Mouse (Mus musculus) intestine, postnatal 0 days (tissue): ENCODE results near the gene Hira. TPM values are rescaled to one million over a fixed set of nuclear protein-coding genes. Genes with fewer than 3 reads are reported as not detected.
A peak's percentile ranks its signal among the peaks of the same experiment; 100 is the strongest.
"Not testable (repeated sequence)": the region's sequence is repeated elsewhere in the genome, so short reads cannot be mapped to it uniquely, and the experiment has no call there.

Experiments
- ATAC-seq: fragments of 200-750 bp; cut with Nextera tagmentation; 2 replicates; pipeline ENCODE4 v1.8.0; 2017; ENCODE audit warnings: mild to moderate bottlenecking, moderate TSS enrichment, moderate library complexity
- H3K27ac ChIP-seq: fragments of 300-500 bp; sonication (generic); 2 replicates; pipeline ENCODE4 v1.5.1; 2014; ENCODE audit warnings: mild to moderate bottlenecking, low read depth, low read length, moderate library complexity
- H3K27me3 ChIP-seq: fragments of 300-500 bp; sonication (generic); replicated peaks from 2 replicates; pipeline ENCODE4 v1.6.1; 2014; ENCODE audit warnings: low read length, mixed read lengths; ENCODE audit not compliant: control insufficient read depth, insufficient read depth
- H3K36me3 ChIP-seq: fragments of 300-500 bp; sonication (generic); 2 replicates; pipeline ENCODE4 v1.6.1; 2014; ENCODE audit warnings: mild to moderate bottlenecking, moderate library complexity; ENCODE audit not compliant: control insufficient read depth, insufficient read depth
- H3K4me1 ChIP-seq: fragments of 300-500 bp; sonication (generic); replicated peaks from 2 replicates; pipeline ENCODE4 v1.6.1; 2014; ENCODE audit warnings: antibody characterized with exemption, low read length, mixed read lengths; ENCODE audit not compliant: control insufficient read depth, insufficient read depth
- H3K4me2 ChIP-seq: fragments of 300-500 bp; sonication (generic); replicated peaks from 2 replicates; pipeline ENCODE4 v1.6.1; 2014; ENCODE audit warnings: low read depth, mild to moderate bottlenecking, moderate library complexity
- H3K4me3 ChIP-seq: fragments of 300-500 bp; sonication (generic); 2 replicates; pipeline ENCODE4 v1.5.1; 2014; ENCODE audit warnings: low read depth, low read length
- H3K9ac ChIP-seq: fragments of 300-500 bp; sonication (generic); 2 replicates; pipeline ENCODE4 v1.6.1; 2014; ENCODE audit warnings: mild to moderate bottlenecking, low read depth, low read length
- H3K9me3 ChIP-seq: fragments of 300-500 bp; sonication (generic); 2 replicates; pipeline ENCODE4 v1.6.1; 2016; ENCODE audit warnings: mixed run types; ENCODE audit not compliant: control insufficient read depth
- CTCF ChIP-seq: sonication (generic); IDR thresholded peaks from 2 replicates; pipeline ENCODE4 v1.5.1; 2016; ENCODE audit warnings: low read depth, mild to moderate bottlenecking, control low read depth, antibody characterized with exemption, moderate library complexity
- WGBS: fragments of 180-500 bp; shearing (Covaris S2); extraction: QIAGEN DNeasy Blood & Tissue Kit; methylation state at CpG from one replicate; pipeline ENCODE4 v1.1.7; 2014; 5-methylcytosine and 5-hydroxymethylcytosine counted together
- polyA plus RNA-seq: library from polyadenylated mRNA; unstranded; fragments of >200 nt; fragmentation: Nextera tagmentation; extraction: Ambion mirVana; gene quantifications from 2 replicates; pipeline ENCODE4 v1.2.1, GENCODE M21; 2015

The Hira gene
- polyA plus RNA-seq, 1 experiment from 2014 or later, result 6.9 TPM

GRCm38 (mm10) chr16:18838346-18838745, 38.5 kb upstream of the Hira start:
- 92% methylated on average over 4 of the region's 4 CpGs for WGBS
- H3K27me3 ChIP-seq, result no peaks in the 10 kb centered on the region
- no peak for TF ChIP-seq CTCF
- no peak overlapping the region for H3K4me3 ChIP-seq
- ATAC-seq, result no peak
- H3K27ac ChIP-seq, result no peak overlapping the region
- H3K4me2 ChIP-seq, result no peak overlapping the region
- H3K4me1 ChIP-seq, result no peaks in the 10 kb centered on the region
- no peak overlapping the region for H3K9ac ChIP-seq
- H3K36me3 ChIP-seq, result peaks cover 24% of the 10 kb centered on the region; the same call in 1 of the 2 replicates
- no peaks in the 10 kb centered on the region for H3K9me3 ChIP-seq

DNA sequence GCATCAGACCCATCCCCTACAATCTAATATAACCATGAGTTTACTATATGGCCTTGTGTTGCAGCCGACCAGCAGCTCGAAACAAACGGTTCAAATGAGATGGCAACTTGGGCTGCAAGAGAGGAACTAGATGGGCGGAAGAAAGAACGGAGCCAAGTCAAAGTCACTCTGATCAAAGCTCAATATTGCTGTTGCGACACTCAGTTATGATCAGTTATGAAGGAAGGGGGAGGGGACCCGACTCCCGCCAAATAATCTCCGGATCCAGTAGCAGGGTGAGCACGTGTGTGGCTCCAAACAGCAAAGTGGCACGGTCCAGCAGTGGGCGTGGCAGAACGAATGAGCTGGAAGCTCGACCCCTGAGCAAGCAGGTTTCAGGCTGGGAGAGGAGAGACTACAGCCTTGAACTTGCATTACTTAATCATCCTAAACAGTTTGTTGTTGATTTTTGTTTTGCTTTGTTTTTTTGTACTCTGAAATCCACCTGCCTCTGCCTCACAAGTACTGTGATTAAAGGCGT, 30.5 kb upstream of the Hira start:
- H3K4me1 ChIP-seq, result no peaks in the 10 kb centered on the region
- no peaks in the 10 kb centered on the region; the same call in 1 of the 2 replicates for H3K36me3 ChIP-seq
- WGBS, result 85% methylated on average over 15 of the region's 15 CpGs
- H3K9me3 ChIP-seq, result no peaks in the 10 kb centered on the region
- no peak for ATAC-seq
- H3K27me3 ChIP-seq, result no peaks in the 10 kb centered on the region
- TF ChIP-seq CTCF, result no peak
- no peak overlapping the region for H3K4me2 ChIP-seq
- no peak overlapping the region for H3K4me3 ChIP-seq
- H3K9ac ChIP-seq, result no peak overlapping the region
- H3K27ac ChIP-seq, result no peak overlapping the region

GRCm38 (mm10) chr16:18849521-18850190, 27.2 kb upstream of the Hira start:
- not testable (repeated sequence) for H3K27ac ChIP-seq, H3K4me2 ChIP-seq, H3K36me3 ChIP-seq, H3K27me3 ChIP-seq, H3K4me3 ChIP-seq, H3K4me1 ChIP-seq, H3K9me3 ChIP-seq, ATAC-seq, H3K9ac ChIP-seq
- WGBS, result 90% methylated on average over 15 of the region's 17 CpGs

- no peak overlapping the region for H3K27ac ChIP-seq
- TF ChIP-seq CTCF, result peak; percentile 77
Measured at GRCm38 (mm10) chr16:18858551-18858950, 18.3 kb upstream of the Hira start.

GRCm38 (mm10) chr16:18860186-18860585, 16.7 kb upstream of the Hira start:
- no peak for ATAC-seq
- 77% methylated on average over 1 of the region's 1 CpGs for WGBS
- TF ChIP-seq CTCF, result no peak

More at GRCm38 (mm10) chr16:18858551-18858950, 18.3 kb upstream of the Hira start:
- Histone ChIP-seq H3K4me1 (no peaks in the 10 kb centered on the region), H3K9me3 (no peaks in the 10 kb centered on the region), H3K9ac (no peak overlapping the region), H3K36me3 (no peaks in the 10 kb centered on the region), H3K4me2 (no peak overlapping the region), H3K4me3 (no peak overlapping the region), H3K27me3 (no peaks in the 10 kb centered on the region)
- ATAC-seq, result no peak

DNA sequence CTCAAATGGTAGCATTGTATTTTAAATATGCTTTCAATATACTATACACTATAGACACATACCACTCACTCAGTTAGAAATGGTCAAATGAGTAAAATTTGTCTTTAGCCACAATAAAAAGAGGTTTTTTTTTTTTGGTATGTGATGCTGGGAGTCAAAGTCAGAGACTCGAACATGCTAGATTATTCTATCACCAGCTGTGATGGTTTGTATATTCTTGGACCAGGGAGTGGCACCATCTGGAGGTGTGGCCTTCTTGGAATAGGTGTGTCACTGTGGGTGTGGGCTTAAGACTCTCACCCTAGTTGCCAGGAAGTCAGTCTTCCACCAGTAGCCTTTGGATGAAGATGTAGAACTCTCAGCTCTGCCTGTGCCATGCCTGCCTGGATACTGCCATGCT, 6.3 kb upstream of the Hira start:
- H3K27me3 ChIP-seq, H3K4me1 ChIP-seq, H3K27ac ChIP-seq, H3K4me3 ChIP-seq, ATAC-seq, H3K9me3 ChIP-seq, H3K4me2 ChIP-seq, H3K9ac ChIP-seq: not testable (repeated sequence)
- H3K36me3 ChIP-seq, result peaks cover 22% of the 10 kb centered on the region; the same call in 1 of the 2 replicates
- 69% methylated on average over 1 of the region's 1 CpGs for WGBS

More at GRCm38 (mm10) chr16:18860186-18860585, 16.7 kb upstream of the Hira start:
- no peaks in the 10 kb centered on the region for H3K36me3 ChIP-seq
- no peak overlapping the region for H3K9ac ChIP-seq
- no peaks in the 10 kb centered on the region for H3K27me3 ChIP-seq
- no peak overlapping the region for H3K4me2 ChIP-seq
- no peak overlapping the region for H3K4me3 ChIP-seq
- H3K27ac ChIP-seq, result no peak overlapping the region
- H3K9me3 ChIP-seq, result no peaks in the 10 kb centered on the region
- no peaks in the 10 kb centered on the region for H3K4me1 ChIP-seq
